Mouse (Mus musculus): ENCODE results near the gene Olfr1450. TPM values are rescaled to one million over a fixed set of nuclear protein-coding genes. Genes with fewer than 3 reads are reported as not detected.

Olfr1450 gene
- polyA plus RNA-seq, 1 experiment from 2014 or later, result not detected

Other genes starting within 250 kb of the Olfr1450 start
- gene Cntf, start 184.6 kb upstream of the Olfr1450 start, polyA plus RNA-seq (2014; fragmentation: Nextera tagmentation; extraction: Ambion mirVana), result 0.22 and 0.77 TPM in 2 replicates
- 10.5 and 11.0 TPM in 2 replicates for gene Zfp91, start 154.1 kb upstream of the Olfr1450 start, polyA plus RNA-seq (2014; fragmentation: Nextera tagmentation; extraction: Ambion mirVana)
- gene Lpxn, start 154.1 kb upstream of the Olfr1450 start, polyA plus RNA-seq (2014; fragmentation: Nextera tagmentation; extraction: Ambion mirVana), result 0.77 and 0.80 TPM in 2 replicates
- gene Gm5244, start 103.6 kb upstream of the Olfr1450 start, polyA plus RNA-seq (2014; fragmentation: Nextera tagmentation; extraction: Ambion mirVana), result not detected in 2 replicates
- not detected in 2 replicates for gene Olfr1444, start 93.0 kb upstream of the Olfr1450 start, polyA plus RNA-seq (2014; fragmentation: Nextera tagmentation; extraction: Ambion mirVana)
- not detected in 2 replicates for gene Olfr1445, start 66.4 kb upstream of the Olfr1450 start, polyA plus RNA-seq (2014; fragmentation: Nextera tagmentation; extraction: Ambion mirVana)
- gene Olfr1446, start 56.7 kb upstream of the Olfr1450 start, polyA plus RNA-seq (2014; fragmentation: Nextera tagmentation; extraction: Ambion mirVana), result not detected in 2 replicates
- not detected in 2 replicates for gene Olfr1447, start 46.5 kb upstream of the Olfr1450 start, polyA plus RNA-seq (2014; fragmentation: Nextera tagmentation; extraction: Ambion mirVana)
- gene Olfr1448, start 25.8 kb upstream of the Olfr1450 start, polyA plus RNA-seq (2014; fragmentation: Nextera tagmentation; extraction: Ambion mirVana), result not detected in 2 replicates
- gene Olfr1449, start 19.4 kb upstream of the Olfr1450 start, polyA plus RNA-seq (2014; fragmentation: Nextera tagmentation; extraction: Ambion mirVana), result not detected in 2 replicates
- gene Olfr1451, start 44.8 kb downstream of the Olfr1450 start, polyA plus RNA-seq (2014; fragmentation: Nextera tagmentation; extraction: Ambion mirVana), result not detected in 2 replicates
- gene Olfr1453, start 78.1 kb downstream of the Olfr1450 start, polyA plus RNA-seq (2014; fragmentation: Nextera tagmentation; extraction: Ambion mirVana), result not detected in 2 replicates
- not detected in 2 replicates for gene Olfr1454, start 110.4 kb downstream of the Olfr1450 start, polyA plus RNA-seq (2014; fragmentation: Nextera tagmentation; extraction: Ambion mirVana)
- gene Olfr1457, start 147.6 kb downstream of the Olfr1450 start, polyA plus RNA-seq (2014; fragmentation: Nextera tagmentation; extraction: Ambion mirVana), result not detected in 2 replicates
- not detected in 2 replicates for gene Olfr1458, start 156.5 kb downstream of the Olfr1450 start, polyA plus RNA-seq (2014; fragmentation: Nextera tagmentation; extraction: Ambion mirVana)
- gene Olfr1459, start 199.3 kb downstream of the Olfr1450 start, polyA plus RNA-seq (2014; fragmentation: Nextera tagmentation; extraction: Ambion mirVana), result not detected in 2 replicates
- not detected in 2 replicates for gene Olfr1461, start 212.7 kb downstream of the Olfr1450 start, polyA plus RNA-seq (2014; fragmentation: Nextera tagmentation; extraction: Ambion mirVana)
- not detected in 2 replicates for gene Olfr1462, start 235.5 kb downstream of the Olfr1450 start, polyA plus RNA-seq (2014; fragmentation: Nextera tagmentation; extraction: Ambion mirVana)